Mouse (Mus musculus) embryonic fibroblast, embryonic 13.5 days (primary cell): ENCODE data around the gene Lcn6. TPM values are rescaled to one million over a fixed set of nuclear protein-coding genes. Genes with fewer than 3 reads are reported as not detected.

Experiments
- H3K27ac ChIP-seq: 2 replicates; pipeline ENCODE4 v1.5.1; 2012; ENCODE audit warnings: low read length, control low read depth, inconsistent platforms; ENCODE audit not compliant: insufficient read depth
- H3K4me1 ChIP-seq: 2 replicates; pipeline ENCODE4 v1.6.1; 2011; ENCODE audit warnings: low read length; ENCODE audit not compliant: control insufficient read depth, insufficient read depth
- H3K4me3 ChIP-seq: 2 replicates; pipeline ENCODE4 v1.5.1; 2011; ENCODE audit warnings: mild to moderate bottlenecking, control low read depth, low read length; ENCODE audit not compliant: insufficient read depth
- CTCF ChIP-seq: IDR thresholded peaks from 2 replicates; pipeline ENCODE4 v1.5.1; 2011; ENCODE audit warnings: mild to moderate bottlenecking, control low read depth, low read length, moderate library complexity, borderline replicate concordance; ENCODE audit not compliant: insufficient read depth
- POLR2A ChIP-seq: IDR thresholded peaks from 2 replicates; pipeline ENCODE4 v1.6.1; 2011; ENCODE audit warnings: low read depth, mild to moderate bottlenecking, control low read depth, low read length, moderate library complexity
- polyA plus RNA-seq: library from polyadenylated mRNA; stranded (reverse); fragments of >200 nt; gene quantifications from 2 replicates; pipeline ENCODE4 v1.2.4, GENCODE M21; 2011; ENCODE audit warnings: low read depth; ENCODE audit not compliant: missing spikeins, insufficient read length

The Lcn6 gene
- not detected in 2 replicates for polyA plus RNA-seq

GRCm38 (mm10) chr2:25676486-25676885, at the start of gene Lcn6:
Gene Lcn6, plus strand, starts transcription at chr2:25676786.
- no peak for TF ChIP-seq POLR2A
- TF ChIP-seq CTCF: no peak
- Histone ChIP-seq H3K4me1 (no peaks in the 10 kb centered on the region), H3K4me3 (no peak within 1 kb of the TSS), H3K27ac (no peak within 1 kb of the TSS)

GRCm38 (mm10) chr2:25627811-25628210, 48.8 kb upstream of the Lcn6 start, which contains the start of gene Fcna:
Gene Fcna, minus strand, starts transcription at chr2:25628030.
- no peak within 1 kb of the TSS for H3K27ac ChIP-seq
- TF ChIP-seq POLR2A (no peak), CTCF (no peak)
- H3K4me1 ChIP-seq: 0 out of 2 replicates have a peak, but pooled peaks cover 3% of the 10 kb centered on the region
- no peak within 1 kb of the TSS for H3K4me3 ChIP-seq

DNA sequence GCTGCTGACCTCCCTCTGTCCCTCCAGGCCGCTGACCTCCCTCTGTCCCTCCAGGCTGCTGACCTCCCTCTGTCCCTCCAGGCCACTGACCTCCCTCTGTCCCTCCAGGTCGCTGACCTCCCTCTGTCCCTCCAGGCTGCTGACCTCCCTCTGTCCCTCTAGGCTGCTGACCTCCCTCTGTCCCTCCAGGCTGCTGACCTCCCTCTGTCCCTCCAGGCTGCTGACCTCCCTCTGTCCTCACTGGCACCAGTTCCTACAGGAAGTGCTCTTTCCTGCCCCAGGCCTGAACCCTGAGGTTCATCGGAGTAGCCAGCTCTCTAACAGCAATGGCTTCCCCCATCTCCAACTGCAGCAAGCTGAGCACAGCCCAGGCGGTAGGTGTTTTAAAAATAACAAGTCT, 47.8 kb upstream of the Lcn6 start:
- TF ChIP-seq POLR2A: no peak
- no peak for TF ChIP-seq CTCF
- Histone ChIP-seq H3K4me3 (no peak overlapping the region), H3K4me1 (0 out of 2 replicates have a peak, but pooled peaks cover 3% of the 10 kb centered on the region), H3K27ac (no peak overlapping the region)

DNA sequence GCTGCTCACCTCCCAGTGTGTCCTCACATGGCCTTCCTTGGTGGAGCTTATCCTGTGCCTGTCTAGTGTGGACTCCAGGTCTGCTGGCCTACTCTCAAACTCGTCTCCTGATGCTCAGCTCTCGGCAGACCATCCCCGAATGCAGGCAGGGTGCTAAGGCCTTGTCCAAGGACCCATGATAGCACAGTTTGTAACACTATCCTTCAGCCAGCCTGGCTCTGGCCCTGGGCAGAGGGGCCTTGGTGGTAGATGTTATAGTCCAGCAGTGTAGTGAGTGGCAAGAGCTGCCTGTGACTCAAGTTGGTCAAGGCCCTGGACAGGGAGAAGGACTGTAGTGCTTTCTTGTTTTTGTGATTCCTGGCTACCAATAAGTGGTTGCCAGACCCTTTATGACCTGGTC, 43.0 kb upstream of the Lcn6 start:
- no peak for TF ChIP-seq CTCF
- no peak for TF ChIP-seq POLR2A
- H3K4me1 ChIP-seq: no peaks in the 10 kb centered on the region
- H3K4me3 ChIP-seq: no peak overlapping the region
- H3K27ac ChIP-seq: no peak overlapping the region

DNA sequence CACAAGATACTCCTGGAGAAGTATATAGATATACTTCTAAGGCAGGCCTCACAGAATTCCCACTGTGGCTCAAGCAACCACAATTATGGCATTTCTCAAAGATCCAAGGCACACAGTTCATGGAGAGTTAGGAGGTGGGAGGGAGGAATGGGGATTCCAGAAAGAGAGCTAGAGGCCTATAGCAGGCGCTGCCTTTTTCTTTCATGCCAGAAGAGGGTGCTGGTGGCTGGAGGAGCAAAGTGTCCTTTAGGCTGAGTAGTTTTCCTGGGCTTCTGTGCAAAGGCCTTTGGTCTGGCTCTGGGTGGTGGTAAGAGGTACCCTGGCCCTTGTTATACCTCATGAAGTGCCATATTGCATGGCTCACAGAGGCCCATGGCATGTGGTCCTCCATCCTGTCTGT, 42.5 kb upstream of the Lcn6 start:
- Histone ChIP-seq H3K4me1 (no peaks in the 10 kb centered on the region), H3K27ac (no peak overlapping the region), H3K4me3 (no peak overlapping the region)
- TF ChIP-seq CTCF (no peak), POLR2A (no peak)

DNA sequence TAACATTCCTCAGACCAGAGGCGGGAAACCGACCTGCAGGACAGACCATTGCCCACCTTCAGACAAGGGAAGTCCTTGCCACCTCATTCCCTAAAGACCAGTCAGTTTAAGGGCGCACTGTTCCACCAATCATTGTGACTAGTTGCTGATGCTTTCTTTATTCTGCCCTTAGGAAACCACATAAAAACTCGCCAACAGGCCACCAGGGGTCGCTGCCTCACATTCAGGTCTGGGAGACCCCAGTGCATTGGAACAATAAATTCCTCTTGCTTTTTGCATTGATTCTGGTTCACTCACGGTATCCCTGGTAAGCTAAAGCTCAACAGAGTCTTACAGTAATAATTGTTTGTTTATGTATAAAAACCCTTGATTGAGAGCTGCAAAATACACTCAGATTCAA, 36.7 kb upstream of the Lcn6 start:
- H3K27ac ChIP-seq: no peak overlapping the region

GRCm38 (mm10) chr2:25652902-25653301, 23.7 kb upstream of the Lcn6 start, which contains the start of gene Lcn8:
Gene Lcn8, plus strand, starts transcription at chr2:25653120.
- TF ChIP-seq POLR2A: no peak
- no peak for TF ChIP-seq CTCF
- no peak within 1 kb of the TSS for H3K27ac ChIP-seq
- H3K4me1 ChIP-seq: peaks cover 2% of the 10 kb centered on the region; the same call in 1 of the 2 replicates
- no peak within 1 kb of the TSS for H3K4me3 ChIP-seq

More for the DNA sequence above, 36.7 kb upstream of the Lcn6 start:
- TF ChIP-seq CTCF: no peak
- no peak for TF ChIP-seq POLR2A
- no peak overlapping the region for H3K4me3 ChIP-seq
- H3K4me1 ChIP-seq: no peaks in the 10 kb centered on the region

DNA sequence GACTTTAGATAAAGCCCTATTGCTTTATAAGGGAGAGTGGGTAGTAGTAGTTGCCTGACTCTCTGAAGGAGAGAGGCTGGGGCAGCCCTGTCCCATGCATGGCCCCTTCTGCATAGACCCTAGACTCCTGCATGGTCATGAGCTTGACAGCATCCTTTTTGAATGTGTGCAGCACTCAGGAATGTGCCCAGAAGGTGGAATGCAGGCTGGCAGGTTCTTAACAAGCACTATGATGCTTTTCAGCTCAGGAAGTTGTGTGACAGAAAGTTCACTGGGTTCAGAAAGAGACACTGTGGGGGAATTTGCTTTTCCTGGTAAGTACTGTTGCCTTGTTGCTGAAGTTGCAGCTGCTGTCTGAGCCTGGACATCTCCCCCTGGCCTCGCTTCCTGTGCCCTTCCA, 22.1 kb upstream of the Lcn6 start:
- Histone ChIP-seq H3K27ac (no peak overlapping the region), H3K4me1 (peaks cover 2% of the 10 kb centered on the region; the same call in 1 of the 2 replicates), H3K4me3 (no peak overlapping the region)
- TF ChIP-seq CTCF (no peak), POLR2A (no peak)

DNA sequence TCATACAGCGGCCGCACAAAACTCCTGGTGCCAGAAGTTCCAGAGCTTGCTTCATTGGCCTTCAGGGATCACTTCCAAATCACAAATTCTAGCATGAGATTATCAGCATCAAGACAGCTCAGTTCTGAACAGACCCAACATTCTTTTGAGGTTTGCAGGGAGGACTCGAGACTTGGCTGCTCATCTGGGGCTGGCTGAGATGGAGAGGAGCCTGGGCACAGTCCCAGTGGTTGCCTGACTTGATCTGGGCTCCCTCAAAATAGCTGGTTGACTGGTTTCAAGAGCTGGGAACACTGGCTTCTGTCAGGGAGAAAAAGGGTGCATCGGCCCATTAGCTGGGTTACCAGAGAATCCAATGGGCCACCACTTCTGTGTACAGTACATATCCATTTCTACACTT, 19.9 kb upstream of the Lcn6 start:
- H3K4me3 ChIP-seq: no peak overlapping the region
- TF ChIP-seq CTCF (no peak), POLR2A (no peak)
- no peak overlapping the region for H3K27ac ChIP-seq
- peaks cover 8% of the 10 kb centered on the region for H3K4me1 ChIP-seq

DNA sequence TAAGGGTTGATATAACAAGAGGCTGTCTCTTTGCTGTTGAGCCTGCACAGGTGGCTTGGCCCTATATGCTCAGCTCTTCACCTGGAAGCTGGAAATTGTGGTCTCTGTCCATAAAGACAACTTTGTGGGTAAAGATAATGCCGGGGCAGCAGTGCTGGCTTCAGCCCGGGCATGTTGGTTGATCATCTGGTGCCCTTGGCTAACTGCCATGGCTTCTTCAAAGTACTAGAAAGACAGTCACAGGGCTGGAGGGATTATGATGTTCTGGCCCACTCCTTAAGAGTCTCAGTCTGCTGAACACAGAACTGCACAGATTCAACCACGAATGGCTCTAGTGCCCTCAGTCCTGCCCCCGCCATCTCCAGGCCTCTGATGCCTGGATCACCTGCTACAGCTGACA, 19.3 kb upstream of the Lcn6 start:
- H3K27ac ChIP-seq: no peak overlapping the region
- TF ChIP-seq CTCF (no peak), POLR2A (no peak)
- no peak overlapping the region for H3K4me3 ChIP-seq
- H3K4me1 ChIP-seq: peaks cover 8% of the 10 kb centered on the region
